Mouse (Mus musculus): ENCODE data around the gene Vwa8.

- TF ChIP-seq CTCF (conservative IDR thresholded peaks at IDR 0.05; ENCODE audit: low read length), result no peak
- TF ChIP-seq NANOG (IDR thresholded peaks at IDR 0.05; ENCODE audit: borderline replicate concordance, low read length), result no peak
- TF ChIP-seq POU5F1 (IDR thresholded peaks at IDR 0.05; ENCODE audit: borderline replicate concordance, low read length), result no peak
Measured at GRCm38 (mm10) chr14:79109375-79109774, 260.5 kb downstream of the Vwa8 start.
